Mouse (Mus musculus): ENCODE results near the gene Rcbtb1.
"Not testable (repeated sequence)": the region's sequence is repeated elsewhere in the genome, so short reads cannot be mapped to it uniquely, and the experiment has no call there.

Gene Rcbtb1

DNA sequence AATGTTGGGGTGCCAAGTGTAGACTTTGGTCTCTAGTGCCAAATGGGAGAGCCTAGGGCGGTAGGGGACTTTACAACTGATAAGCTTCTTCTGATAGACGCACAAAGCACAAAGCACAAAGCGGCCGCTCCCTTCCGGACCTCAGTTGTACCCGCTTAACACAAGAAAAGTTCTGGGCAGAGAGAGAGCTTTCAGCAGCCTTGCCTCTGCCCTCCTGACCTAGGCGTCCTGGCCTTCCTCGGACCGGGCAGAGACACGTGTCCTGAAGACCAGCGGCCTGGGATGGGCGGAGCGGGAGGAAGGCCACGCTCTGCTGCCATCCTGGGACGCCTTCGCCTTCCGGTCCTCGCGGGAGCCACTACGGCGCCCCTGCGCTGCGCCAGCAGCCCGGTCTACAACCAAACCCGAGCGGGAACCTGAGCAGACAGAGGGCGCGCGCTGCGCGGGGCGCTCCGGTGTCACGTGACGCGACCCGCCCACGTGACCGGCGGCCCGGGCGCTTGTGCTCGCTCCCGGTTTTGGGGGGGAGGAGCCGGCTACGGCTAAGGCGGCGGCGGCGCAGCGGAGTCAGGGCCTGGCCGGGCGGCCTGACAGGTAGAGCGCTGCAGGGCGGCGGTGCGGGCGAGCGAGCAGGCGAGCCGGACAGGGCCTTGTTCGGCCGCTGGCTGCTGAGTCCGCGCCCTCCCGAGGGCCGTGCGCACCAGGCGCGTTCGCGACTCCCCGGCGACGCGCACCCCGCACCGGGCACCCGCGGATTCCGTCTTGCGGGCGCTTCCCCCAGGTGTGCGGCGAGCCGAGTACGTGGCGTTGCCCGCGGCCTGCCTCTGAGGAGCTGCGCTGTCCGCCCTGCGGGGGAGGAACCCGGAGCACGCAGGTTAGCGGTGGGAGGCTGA, at the start of gene Rcbtb1:
Gene Rcbtb1 (plus strand): TSS at position 499 of the 893 bp plus-strand sequence.
- DNase-seq (ENCODE audit: low spot score): peak; percentile 93

DNA sequence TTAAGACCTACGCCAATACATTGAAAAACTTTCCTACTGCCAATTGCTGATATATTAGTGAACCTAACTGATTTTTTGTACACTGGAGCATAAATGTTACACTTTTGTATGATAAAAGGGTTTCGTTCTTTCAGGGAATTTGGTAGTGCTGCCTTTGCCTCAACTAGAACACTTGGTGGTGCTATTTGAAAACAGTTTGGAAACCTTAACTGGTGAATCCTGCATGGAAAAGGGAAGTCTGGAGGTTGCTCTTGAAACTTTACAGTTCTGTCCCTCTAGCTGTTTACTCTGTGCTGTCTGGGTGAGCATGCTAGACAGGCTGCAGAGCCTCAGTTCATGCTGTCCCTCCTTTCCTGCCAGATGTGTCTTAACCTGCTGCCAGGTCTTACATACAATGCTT, 45.4 kb upstream of the Rcbtb1 start:
- no peak for DNase-seq (ENCODE audit: low spot score)

DNA sequence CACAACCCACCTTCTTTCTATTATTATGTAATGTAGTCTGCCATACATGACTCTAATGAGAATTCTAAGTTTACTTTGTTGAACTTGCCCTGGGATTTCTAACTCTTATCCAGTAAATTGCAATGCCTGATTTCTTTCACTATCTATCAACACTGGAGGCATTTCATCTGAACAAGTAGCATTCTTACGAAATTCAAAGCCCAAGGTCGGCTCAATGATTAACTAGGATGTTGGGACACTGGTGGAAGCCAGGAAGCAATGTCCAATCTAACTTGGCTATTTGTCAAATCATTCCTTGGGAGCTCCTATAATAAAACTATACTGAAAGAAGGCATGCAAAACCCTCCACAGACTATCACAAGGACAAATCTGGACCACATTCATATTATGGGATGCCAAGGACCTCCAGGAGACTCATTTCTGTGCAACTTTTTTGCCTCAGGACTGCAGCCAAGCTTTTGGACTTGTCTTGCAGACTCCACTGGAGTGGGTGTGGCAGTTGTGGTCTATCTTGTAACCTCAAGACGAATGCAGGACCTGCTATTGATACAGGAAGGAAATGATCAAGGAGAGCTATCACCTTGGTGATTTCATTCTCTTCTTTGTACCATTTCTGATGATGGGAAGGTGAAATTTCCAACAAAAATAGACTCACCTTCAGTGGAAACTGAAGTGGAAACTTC, 43.9 kb upstream of the Rcbtb1 start:
- no peak for DNase-seq (ENCODE audit: low spot score)

DNA sequence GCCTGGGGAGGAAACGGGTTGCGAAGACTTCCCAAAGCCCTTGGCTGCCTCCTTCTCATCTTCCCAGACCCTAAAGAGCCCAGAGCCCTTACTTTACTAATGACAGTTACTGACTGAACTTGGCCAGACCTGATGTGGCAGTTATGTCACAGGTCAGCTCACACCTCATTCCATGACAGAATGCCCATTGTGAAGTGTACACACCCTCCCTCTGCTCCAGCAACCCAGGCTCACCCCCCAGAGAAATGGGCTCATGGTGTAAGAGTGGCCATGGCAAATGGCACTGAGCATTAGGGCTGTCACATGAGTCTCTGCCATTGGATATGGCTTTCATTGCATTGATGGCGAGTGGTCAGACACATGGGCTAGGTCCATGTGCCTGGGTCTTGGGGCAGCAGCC, 22.4 kb upstream of the Rcbtb1 start, which contains the start of gene Gm5142:
Gene Gm5142 (minus strand): TSS at position 101 of the 400 bp plus-strand sequence.
- DNase-seq (ENCODE audit: low spot score): no peak

DNA sequence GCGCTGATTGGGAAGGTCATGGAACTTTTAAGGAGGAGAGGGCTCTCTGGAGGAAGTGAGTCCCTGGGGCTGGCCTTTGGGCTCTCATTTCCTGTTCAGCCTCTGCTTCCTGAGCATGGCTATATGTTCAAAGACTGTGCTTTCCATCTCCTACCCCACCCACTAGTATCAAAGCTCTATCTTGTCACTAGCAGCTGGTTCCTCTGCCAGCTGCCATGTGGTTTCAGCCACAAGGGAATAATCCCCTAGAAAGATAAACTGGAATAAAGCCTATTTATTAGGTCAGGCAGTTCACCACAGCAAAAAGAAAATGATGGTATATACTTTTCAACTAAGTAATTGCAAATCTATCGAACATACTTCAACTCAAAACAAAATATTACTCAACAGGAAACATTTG, 18.3 kb upstream of the Rcbtb1 start:
- DNase-seq (ENCODE audit: low spot score): no peak

DNA sequence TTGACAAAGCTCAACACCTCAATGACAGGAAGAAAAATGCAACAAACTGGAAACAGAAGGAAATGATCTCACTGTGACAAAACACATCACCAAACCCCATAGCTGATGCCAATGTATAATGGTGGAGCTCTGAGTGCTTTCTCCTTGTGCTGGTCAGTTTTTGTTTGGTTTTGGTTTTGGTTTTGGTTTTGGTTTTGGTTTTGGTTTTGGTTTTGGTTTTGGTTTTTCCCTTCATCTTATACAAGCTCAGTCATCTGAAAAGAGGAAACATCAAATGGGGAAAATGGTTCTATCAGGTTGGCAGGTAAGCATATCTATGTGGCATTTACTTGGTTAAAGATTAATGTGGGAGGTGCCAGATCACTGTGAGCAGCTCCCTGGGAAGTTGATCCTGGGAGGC, 15.5 kb upstream of the Rcbtb1 start:
- no peak for DNase-seq (ENCODE audit: low spot score)

DNA sequence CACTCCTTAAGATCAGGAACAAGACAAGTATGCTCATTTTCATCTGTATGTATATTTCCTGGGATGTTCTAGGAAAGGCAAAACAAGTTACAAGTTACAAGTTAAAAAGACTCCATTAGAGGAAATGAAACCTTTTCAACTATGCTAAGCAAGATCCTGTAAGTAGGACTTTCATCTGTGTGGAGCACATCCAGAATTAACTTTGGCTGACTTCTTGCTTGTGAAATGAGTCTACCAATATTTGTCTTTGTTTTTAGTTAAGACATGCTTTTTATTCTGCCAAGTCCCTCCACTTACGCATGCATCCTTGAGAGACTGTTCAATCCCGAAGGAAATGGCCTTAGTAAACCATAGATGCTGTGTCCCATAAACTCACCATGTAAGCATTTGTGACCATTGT, 14.9 kb upstream of the Rcbtb1 start:
- DNase-seq (ENCODE audit: low spot score): no peak

DNA sequence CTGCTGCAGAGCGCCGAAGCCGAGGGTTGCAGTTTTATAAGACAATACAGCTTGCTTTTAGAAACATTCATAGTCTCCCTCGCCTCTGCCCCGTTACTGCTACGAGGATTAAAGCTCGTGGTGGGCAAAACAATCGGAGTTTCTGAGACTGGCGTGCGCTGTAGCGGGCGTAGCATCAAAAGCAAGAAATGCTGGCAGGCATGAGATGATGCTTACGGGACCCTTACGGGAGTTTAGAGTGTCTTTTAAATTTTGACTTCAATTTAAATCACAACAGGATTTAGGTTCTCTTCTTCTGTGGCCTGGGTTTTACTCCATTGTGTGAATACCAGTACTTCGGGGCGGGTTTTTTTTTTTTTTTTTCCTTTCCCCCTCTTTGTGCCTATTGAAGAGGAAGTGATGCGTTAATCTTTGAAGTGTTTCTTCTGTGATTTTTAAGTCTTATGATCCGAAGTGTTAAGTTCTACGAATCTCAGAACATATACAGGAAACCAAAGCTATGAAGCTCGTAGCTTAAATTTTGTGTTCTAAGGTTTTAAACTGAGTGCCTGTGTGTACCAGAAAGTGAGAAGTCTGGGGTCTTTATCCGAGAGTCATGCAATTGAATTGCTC, 701 bp downstream of the Rcbtb1 start:
- DNase-seq (ENCODE audit: low spot score): no peak

DNA sequence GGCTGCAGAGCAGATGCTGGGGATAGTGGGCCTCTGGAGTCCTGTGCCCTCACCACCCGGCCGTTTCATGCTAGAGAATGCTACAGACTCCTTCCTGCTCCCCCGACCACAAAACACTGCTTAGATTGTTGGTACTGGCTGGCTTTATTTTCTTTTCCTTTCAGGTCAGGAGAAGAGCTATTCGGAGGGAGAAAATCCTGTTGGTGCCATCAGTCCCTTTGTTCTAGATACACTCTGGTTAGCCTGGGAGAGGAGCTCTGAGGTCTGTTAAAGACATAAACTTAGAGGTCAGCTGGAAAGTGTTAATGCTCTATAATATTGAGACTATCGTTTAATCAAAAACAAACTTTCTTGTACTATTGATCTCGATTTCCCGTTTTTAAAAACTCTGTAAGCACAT, 4.5 kb downstream of the Rcbtb1 start:
- no peak for DNase-seq (ENCODE audit: low spot score)

DNA sequence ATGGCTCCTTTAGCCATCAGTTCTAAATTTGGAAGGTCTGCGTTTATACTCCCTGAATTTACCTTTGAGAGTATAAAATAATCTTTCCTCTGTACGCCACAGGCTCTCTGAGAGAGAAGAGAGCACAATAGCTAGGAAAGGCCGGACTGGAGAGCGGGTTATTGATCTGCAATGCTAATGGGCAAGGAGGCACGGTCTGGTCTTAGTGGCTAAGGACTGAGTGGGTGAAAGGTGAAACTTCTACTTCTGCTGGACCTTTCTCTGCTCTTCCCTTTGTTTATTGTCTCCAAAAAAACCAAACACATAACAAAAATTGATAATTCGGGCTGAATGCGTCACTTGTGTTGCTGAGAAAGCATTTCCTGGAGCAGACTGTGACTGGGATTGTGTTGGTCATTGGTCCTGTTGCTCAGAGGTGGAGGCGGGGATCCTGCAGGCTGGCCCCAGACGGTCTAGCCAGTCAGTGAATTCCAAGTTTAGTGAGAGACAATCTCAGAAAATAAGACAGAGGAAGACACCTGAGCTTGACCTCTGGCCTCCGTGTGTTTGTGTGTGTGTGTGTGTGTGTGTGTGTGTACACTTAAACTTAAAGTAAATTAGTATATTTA, 5.1 kb downstream of the Rcbtb1 start:
- no peak for DNase-seq (ENCODE audit: low spot score)

DNA sequence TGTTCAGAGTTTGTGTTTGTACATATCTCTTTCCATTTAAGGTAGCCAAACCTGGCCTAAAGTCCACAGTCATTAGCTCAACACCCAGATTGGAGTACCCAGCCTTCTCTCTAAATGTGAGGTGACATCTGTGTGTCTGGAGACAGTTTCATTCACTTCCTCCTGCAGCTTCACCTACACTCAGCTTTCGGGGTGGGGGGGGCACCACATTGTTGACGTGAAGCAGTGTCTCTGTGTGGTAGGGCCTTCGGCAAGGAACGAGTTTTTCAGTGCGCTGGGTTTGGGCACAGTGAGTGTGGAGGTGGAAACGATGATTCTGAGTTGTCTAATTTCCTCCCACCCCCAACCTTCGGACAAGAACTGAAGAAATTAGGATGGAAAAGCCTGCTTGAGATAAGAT, 8.0 kb downstream of the Rcbtb1 start:
- DNase-seq (ENCODE audit: low spot score): no peak

DNA sequence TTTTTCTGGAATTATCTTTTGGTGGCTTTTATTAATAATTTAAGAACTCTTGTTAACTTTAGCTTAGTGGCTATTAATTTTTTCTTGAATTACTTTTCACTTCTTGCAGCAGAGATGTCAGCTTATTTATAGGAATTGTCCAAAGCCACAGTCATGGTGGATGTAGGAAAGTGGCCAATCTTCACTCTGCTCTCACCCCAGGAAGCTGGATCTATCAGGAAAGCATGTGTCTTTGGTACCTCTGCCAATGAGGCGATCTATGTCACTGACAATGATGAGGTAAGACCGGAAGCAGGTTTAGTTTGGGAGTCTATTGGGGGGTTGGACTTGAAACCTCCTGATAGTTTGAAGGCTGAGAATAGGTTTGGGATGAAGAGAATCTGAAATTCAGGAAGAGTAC, 8.8 kb downstream of the Rcbtb1 start:
- DNase-seq (ENCODE audit: low spot score): no peak

DNA sequence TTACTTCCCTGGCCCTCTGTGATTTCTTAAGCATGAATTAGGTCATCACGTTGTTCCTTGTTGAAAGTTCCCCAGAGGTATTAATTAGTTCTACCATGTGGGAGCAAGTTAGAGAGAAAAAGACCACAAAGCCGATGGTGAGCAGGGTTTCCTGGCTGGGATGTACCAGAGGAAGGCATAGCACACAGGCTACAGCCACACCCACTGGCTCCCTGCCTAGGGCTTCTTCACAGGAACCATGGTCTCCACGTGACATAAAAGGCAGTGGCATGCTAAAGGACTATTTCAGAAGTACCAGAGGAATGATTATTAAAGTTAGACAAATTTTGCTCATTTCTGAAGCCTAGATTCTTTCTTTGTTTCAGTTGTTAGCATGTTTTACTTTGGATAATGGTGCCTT, 18.2 kb downstream of the Rcbtb1 start:
- DNase-seq (ENCODE audit: low spot score): no peak

DNA sequence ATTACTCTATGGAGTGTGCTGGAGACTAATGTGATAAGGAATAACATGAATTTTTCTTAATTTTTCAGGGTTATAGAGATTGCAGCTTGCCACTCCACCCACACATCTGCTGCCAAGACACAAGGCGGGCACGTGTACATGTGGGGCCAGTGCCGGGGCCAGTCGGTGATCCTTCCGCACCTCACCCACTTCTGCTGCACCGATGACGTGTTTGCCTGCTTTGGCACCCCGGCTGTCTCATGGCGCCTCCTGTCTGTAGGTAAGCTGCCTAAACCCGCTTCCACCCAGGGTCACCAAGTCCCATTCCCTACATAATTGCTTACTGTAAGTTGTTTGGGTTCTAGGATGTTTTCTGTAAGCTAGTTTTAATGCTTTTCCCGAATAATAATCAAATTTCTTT, 25.2 kb downstream of the Rcbtb1 start:
- no peak for DNase-seq (ENCODE audit: low spot score)

DNA sequence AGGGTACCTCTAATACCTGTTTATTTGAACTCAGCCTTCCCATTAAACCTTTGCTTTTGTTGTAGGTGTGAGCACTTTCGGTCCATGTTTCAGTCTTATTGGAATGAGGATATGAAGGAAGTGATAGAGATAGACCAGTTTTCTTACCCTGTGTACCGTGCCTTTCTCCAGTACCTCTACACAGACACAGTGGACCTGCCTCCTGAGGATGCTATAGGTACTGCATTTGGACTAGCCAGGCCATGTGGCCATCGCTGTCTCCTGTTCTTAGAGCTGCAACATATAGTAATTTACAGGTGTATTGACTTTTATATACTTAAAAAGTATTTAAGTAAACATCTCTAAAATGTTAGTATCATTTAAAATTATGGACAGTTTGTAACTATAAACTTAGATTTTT, 28.8 kb downstream of the Rcbtb1 start:
- no peak for DNase-seq (ENCODE audit: low spot score)

DNA sequence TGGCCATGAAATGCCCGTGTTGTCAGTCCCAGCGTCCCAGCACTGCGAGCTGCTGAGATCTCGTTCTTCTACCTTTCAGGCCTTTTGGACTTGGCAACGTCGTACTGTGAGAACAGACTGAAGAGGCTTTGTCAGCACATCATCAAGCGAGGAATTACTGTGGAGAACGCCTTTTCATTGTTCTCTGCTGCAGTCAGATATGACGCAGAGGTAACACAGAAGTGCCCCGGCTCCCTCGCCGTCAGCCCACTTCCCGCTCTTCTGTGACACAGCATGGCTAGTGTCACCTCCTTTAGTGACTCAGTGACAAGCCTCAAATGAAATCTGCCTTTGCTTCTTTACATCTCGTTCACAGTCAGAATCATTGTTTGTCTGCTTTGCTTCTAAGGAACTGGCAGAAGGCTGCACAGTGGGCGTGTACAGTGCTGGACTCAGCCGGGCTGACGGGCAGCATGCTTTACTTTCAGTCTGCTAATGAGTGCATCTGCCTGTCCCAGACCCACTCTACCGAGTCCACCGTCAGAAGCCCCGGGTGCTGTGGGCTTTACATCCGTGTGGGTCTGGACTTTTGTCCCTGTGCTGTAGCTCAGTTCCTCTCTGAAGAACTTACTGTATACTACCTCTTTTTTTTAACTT, 29.4 kb downstream of the Rcbtb1 start:
- no peak for DNase-seq (ENCODE audit: low spot score)

DNA sequence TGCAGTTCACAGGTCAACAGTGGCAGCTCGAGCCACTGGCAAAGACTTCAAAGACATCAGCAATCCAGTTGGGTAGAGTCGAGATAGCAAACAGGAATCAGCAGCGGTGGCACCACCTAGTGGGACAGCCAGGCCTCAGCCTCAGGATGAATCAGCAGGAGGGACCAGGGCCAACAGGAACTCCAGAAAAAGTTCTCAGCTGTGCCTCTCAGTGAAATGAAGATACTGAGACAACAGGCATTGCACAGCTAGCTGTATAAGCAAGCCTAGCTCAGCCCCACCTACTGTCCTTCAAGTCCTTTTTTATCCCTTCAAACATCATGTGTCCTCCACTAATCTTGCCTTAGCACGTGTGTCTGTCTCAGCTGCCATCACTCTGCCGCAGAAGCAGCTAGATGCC, 31.0 kb downstream of the Rcbtb1 start:
- DNase-seq (ENCODE audit: low spot score): no peak

DNA sequence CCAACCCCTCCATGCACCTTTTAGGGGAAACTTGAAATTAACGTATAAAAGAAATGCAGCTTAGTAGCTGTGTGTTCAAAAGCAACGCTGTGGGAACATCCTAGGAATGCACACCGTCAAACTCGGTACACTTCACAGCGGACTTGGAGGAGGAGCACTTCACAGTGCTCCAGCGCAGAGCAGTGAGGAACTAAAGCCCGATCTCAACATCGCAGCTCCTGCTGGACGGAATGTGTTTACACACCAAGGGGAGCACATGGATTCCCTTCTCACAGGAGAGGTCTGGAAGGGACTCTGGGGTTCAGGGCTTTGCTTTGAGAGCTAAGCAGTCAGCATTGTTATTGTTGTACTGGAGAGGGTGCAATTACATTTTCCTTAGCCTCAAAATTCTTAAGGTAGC, 32.6 kb downstream of the Rcbtb1 start:
- no peak for DNase-seq (ENCODE audit: low spot score)

DNA sequence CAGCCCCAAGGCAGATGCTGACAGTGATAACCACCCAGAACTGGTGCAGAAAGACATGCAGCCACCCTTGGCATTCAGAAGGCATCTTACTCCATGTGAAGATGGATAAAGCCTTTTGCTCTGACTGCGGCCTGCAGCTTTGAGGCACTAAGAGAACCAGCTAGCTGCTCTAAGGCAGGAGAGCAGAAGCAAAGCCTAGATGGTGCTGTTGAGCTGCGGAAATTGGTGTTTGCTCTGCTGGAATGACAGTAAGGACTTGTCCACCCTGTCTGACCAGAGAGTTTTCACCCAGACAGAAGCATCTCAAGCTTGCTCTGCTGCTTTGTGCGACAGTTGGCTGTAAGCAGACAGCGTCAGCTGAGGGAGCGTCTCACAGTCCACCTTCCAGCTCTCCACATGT, 49.3 kb downstream of the Rcbtb1 start:
- DNase-seq (ENCODE audit: low spot score): not testable (repeated sequence)

DNA sequence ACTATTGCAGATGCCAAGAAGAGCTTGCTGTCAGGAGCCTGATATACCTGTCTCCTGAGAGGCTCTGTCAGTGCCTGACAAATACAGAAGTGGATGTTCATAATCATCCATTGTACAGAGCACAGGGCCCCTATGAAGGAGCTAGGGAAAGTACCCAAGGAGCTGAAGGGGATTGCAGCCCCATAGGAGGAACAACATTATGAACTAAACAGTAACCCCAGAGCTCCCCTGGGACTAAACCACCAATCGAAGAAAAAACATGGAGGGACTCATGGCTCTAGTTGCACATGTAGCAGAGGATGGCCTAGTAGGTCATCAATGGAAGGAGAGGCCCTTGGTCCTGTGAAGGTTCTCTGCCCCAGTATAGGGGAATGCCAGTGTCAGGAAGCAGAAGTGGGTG, 54.9 kb downstream of the Rcbtb1 start:
- not testable (repeated sequence) for DNase-seq (ENCODE audit: low spot score)

DNA sequence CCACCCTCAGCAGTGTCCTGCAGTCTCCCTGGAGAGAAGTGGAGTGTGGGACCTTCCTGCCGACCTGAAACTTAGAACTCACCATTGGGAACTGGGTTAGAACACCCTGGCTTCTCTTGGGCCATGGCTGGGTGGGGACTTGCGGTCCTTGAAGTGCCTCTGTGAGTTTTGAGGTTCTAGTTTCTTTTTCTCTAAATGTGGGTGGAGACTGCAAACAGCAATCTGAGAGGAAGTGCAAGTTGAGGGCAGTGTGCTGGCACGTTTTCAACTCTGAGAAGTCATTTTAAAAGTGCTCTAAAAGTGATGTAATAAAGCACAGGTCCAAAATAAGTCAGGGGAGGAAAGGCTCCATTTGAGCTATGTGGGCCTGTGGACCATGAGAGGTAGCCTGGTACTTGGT, 59.0 kb downstream of the Rcbtb1 start, which contains the start of gene Gm6904:
Gene Gm6904 (minus strand): TSS at position 161 of the 400 bp plus-strand sequence.
- no peak for DNase-seq (ENCODE audit: low spot score)

DNA sequence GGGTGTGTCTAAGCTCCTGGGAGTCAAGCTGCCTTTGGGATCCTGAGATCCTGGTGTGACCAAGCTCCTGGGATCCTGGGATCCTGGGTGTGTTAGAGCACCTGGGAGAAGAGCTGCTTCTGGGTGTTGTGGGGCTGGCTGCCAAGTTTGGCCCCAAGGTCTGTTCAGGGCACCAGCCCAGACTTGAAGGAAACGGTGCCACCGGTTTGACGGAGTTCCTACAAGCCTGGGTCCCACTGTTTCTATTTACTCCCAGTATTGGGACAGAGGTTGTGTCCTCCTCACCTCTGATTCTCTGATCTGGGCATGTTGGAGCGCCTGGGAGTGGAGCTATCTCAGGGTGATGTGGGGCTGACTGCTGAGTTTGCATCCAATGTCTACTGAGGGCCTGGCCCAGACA, 74.0 kb downstream of the Rcbtb1 start:
- DNase-seq (ENCODE audit: low spot score): not testable (repeated sequence)
